Mouse (Mus musculus): ENCODE measurements at regions not wholly inside any gene's neighbourhood (a gene's known extent, or its start where the extent isn't known, plus 50 kb on each side); places are given as distances from the start of the nearest gene placed in this dataset.

DNA sequence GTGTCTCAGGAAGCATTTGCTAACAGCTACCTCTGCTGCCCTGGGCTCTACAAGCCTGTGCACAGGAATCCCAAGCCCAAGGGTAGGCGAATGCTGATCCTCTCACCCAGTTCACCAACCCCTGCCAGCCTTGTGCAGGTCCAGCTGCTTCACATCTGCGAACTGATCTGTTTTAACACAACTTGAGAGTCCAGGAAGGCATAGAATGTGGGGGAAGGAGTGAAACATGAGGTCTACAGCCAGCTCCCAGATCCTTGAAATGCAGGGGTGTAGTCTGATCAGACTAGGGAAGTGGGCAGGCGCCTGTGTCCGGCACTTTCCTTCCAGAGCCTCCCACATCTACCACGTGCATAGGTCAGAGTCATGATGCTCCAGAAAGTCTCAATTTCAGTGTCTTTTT lies 181.3 kb downstream of the Suds3 start:
- no peak for ATAC-seq (ENCODE audit: insufficient number of reproducible peaks, insufficient read depth, low FRiP score, low read depth)
- Histone ChIP-seq H3K27me3 (ENCODE audit: control insufficient read depth, insufficient read depth, low read length) (no peaks in the 10 kb centered on the region), H3K4me3 (ENCODE audit: low read depth, low read length) (no peak overlapping the region), H3K4me2 (replicated peaks; ENCODE audit: low read depth, low read length) (no peak overlapping the region), H3K9me3 (ENCODE audit: control insufficient read depth, low read depth, low read length) (no peaks in the 10 kb centered on the region), H3K27ac (ENCODE audit: low read length) (no peak overlapping the region), H3K4me1 (ENCODE audit: control insufficient read depth, insufficient read depth, low read length) (no peaks in the 10 kb centered on the region), H3K9ac (replicated peaks; ENCODE audit: low read depth, low read length) (no peak overlapping the region), H3K36me3 (ENCODE audit: control insufficient read depth, insufficient read depth, low read length) (no peaks in the 10 kb centered on the region)
- 63% methylated on average over 5 of the region's 5 CpGs for WGBS

DNA sequence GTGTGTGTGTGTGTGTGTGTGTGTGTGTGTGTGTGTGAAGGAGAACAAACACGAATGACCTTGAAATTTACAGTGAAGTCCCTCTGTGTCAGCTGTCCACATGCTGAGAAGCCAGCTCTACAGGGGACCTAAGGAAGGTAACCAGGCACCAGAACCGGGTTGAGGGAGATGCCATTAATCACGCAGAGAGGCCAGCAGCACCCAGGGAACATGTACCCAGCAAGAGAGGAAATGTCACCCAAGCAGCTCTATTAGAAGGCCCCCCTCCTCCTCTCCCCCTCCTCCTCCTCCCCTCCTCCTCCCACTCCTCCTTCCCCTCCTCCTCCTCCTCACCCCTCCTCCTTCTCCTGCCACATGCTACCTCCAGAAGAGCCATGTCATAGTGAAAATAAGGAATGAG lies 181.8 kb downstream of the Suds3 start:
- Histone ChIP-seq H3K4me3 (ENCODE audit: low read depth, low read length) (no peak overlapping the region), H3K9ac (replicated peaks; ENCODE audit: low read depth, low read length) (no peak overlapping the region), H3K9me3 (ENCODE audit: control insufficient read depth, low read depth, low read length) (no peaks in the 10 kb centered on the region), H3K27me3 (ENCODE audit: control insufficient read depth, insufficient read depth, low read length) (no peaks in the 10 kb centered on the region), H3K4me2 (replicated peaks; ENCODE audit: low read depth, low read length) (no peak overlapping the region), H3K36me3 (ENCODE audit: control insufficient read depth, insufficient read depth, low read length) (no peaks in the 10 kb centered on the region), H3K27ac (ENCODE audit: low read length) (no peak overlapping the region), H3K4me1 (ENCODE audit: control insufficient read depth, insufficient read depth, low read length) (no peaks in the 10 kb centered on the region)
- 30% methylated on average over 3 of the region's 3 CpGs for WGBS
- ATAC-seq (ENCODE audit: insufficient number of reproducible peaks, insufficient read depth, low FRiP score, low read depth) = no peak

DNA sequence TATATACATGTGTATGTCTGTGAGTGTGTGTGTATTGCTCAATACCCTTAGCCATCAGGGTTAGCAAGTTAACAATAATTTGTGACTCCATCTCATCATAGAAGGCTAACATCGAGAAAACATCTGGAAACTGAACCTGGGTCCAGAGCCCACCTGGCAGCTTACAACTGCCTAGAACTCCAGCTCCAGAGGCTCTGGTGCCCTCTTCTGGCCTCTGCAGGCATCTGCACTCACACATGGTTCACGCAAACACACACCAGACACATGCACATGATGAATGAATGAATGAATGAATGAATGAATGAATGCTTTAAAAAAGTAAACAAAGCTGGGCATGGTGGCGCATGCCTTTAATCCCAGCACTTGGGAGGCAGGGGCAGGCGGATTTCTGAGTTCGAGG lies 182.8 kb downstream of the Suds3 start:
- Histone ChIP-seq H3K4me3 (ENCODE audit: low read depth, low read length) (no peak overlapping the region), H3K9ac (replicated peaks; ENCODE audit: low read depth, low read length) (no peak overlapping the region), H3K36me3 (ENCODE audit: control insufficient read depth, insufficient read depth, low read length) (no peaks in the 10 kb centered on the region), H3K27me3 (ENCODE audit: control insufficient read depth, insufficient read depth, low read length) (no peaks in the 10 kb centered on the region), H3K4me1 (ENCODE audit: control insufficient read depth, insufficient read depth, low read length) (no peaks in the 10 kb centered on the region), H3K27ac (ENCODE audit: low read length) (no peak overlapping the region), H3K9me3 (ENCODE audit: control insufficient read depth, low read depth, low read length) (no peaks in the 10 kb centered on the region), H3K4me2 (replicated peaks; ENCODE audit: low read depth, low read length) (no peak overlapping the region)
- ATAC-seq (ENCODE audit: insufficient number of reproducible peaks, insufficient read depth, low FRiP score, low read depth) = no peak
- 89% methylated on average over 5 of the region's 5 CpGs for WGBS

DNA sequence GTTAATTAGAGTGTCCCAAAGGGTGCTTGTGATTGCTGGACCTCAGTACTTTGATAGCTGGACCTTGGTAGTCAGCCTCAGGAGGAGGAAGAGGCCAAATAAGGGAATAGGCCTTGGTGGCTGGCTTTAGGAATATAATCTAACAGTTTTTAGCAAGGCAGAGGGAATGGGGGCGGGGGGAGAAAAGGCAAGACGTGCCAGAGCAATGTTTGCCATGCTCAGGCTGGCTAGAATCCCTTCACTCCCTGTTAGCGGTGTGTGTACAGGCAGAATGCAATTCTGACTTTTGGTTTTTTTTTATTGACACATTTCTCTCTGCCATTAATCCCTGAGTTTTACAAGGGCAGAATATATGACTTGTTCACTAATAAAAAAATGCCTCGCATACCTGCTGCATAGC lies 192.2 kb downstream of the Suds3 start:
- Histone ChIP-seq H3K36me3 (ENCODE audit: control insufficient read depth, insufficient read depth, low read length) (no peaks in the 10 kb centered on the region), H3K9me3 (ENCODE audit: control insufficient read depth, low read depth, low read length) (no peaks in the 10 kb centered on the region), H3K4me1 (ENCODE audit: control insufficient read depth, insufficient read depth, low read length) (no peaks in the 10 kb centered on the region), H3K27ac (ENCODE audit: low read length) (no peak overlapping the region), H3K27me3 (ENCODE audit: control insufficient read depth, insufficient read depth, low read length) (no peaks in the 10 kb centered on the region), H3K4me2 (replicated peaks; ENCODE audit: low read depth, low read length) (no peak overlapping the region), H3K4me3 (ENCODE audit: low read depth, low read length) (no peak overlapping the region), H3K9ac (replicated peaks; ENCODE audit: low read depth, low read length) (no peak overlapping the region)
- whole genome bisulfite sequencing = 68% methylated on average over 4 of the region's 4 CpGs
- no peak for ATAC-seq (ENCODE audit: insufficient number of reproducible peaks, insufficient read depth, low FRiP score, low read depth)

DNA sequence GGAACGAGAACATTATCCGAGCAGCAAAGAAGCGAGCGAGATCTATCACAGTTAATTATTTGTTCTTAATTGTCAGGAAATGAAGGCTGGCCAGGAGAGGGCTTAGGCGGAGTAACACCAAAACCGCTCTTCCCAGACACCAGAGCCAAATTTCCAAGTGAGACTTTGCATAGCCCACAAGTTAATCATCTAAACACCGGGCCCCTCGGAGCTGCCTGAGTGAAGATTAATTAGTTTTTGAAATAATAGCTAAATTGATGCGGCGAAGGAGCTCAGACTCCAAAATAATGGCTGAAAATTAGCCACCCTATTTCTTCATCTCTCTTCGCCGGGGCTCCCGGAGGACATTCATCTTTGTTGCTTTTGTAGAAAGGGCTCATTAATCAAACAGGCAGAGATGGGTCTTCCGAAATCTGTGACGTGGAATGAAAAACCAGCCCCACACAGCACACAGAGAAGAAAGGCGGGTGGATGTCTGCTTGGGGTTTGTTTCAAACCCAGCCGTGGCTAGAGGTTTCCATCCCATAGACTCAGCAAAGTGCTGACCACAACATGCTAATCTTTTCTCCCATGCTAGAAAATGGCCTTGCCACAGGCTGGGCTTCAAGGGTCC lies 193.7 kb downstream of the Suds3 start:
- no peak overlapping the region for H3K4me2 ChIP-seq (replicated peaks; ENCODE audit: low read depth, low read length)
- no peaks in the 10 kb centered on the region for H3K9me3 ChIP-seq (ENCODE audit: control insufficient read depth, low read depth, low read length)
- H3K27ac ChIP-seq (ENCODE audit: low read length) = no peak overlapping the region
- H3K36me3 ChIP-seq (ENCODE audit: control insufficient read depth, insufficient read depth, low read length) = no peaks in the 10 kb centered on the region
- no peaks in the 10 kb centered on the region for H3K27me3 ChIP-seq (ENCODE audit: control insufficient read depth, insufficient read depth, low read length)
- no peak for ATAC-seq (ENCODE audit: insufficient number of reproducible peaks, insufficient read depth, low FRiP score, low read depth)
- H3K4me3 ChIP-seq (ENCODE audit: low read depth, low read length) = no peak overlapping the region
- H3K9ac ChIP-seq (replicated peaks; ENCODE audit: low read depth, low read length) = no peak overlapping the region
- 43% methylated on average over 17 of the region's 17 CpGs for WGBS
- no peaks in the 10 kb centered on the region for H3K4me1 ChIP-seq (ENCODE audit: control insufficient read depth, insufficient read depth, low read length)

DNA sequence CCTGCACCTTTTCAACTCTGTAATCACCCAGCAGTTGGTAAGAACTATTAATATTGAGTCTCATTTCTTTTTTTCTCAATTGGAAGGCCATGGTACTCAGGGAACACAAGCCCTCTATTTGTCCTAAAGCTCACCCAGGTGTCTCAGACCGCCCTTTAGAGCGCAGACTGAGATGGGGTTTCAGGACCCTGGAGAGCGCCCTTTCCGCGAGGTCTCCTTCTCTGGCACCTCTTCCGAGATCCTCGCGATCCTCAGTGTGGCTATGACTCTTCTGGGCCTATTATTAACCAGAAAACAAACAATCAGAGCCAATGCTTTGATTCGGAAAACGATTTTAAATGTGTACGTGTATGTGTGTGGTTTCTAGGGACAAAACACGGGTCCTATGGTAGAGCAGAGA lies 201.0 kb downstream of the Suds3 start:
- H3K36me3 ChIP-seq (ENCODE audit: control insufficient read depth, insufficient read depth, low read length) = no peaks in the 10 kb centered on the region
- no peak overlapping the region for H3K4me3 ChIP-seq (ENCODE audit: low read depth, low read length)
- ATAC-seq (ENCODE audit: insufficient number of reproducible peaks, insufficient read depth, low FRiP score, low read depth) = no peak
- H3K27ac ChIP-seq (ENCODE audit: low read length) = no peak overlapping the region
- no peaks in the 10 kb centered on the region for H3K4me1 ChIP-seq (ENCODE audit: control insufficient read depth, insufficient read depth, low read length)
- H3K9ac ChIP-seq (replicated peaks; ENCODE audit: low read depth, low read length) = no peak overlapping the region
- 36% methylated on average over 12 of the region's 12 CpGs for WGBS
- H3K9me3 ChIP-seq (ENCODE audit: control insufficient read depth, low read depth, low read length) = no peaks in the 10 kb centered on the region
- no peaks in the 10 kb centered on the region for H3K27me3 ChIP-seq (ENCODE audit: control insufficient read depth, insufficient read depth, low read length)
- no peak overlapping the region for H3K4me2 ChIP-seq (replicated peaks; ENCODE audit: low read depth, low read length)

DNA sequence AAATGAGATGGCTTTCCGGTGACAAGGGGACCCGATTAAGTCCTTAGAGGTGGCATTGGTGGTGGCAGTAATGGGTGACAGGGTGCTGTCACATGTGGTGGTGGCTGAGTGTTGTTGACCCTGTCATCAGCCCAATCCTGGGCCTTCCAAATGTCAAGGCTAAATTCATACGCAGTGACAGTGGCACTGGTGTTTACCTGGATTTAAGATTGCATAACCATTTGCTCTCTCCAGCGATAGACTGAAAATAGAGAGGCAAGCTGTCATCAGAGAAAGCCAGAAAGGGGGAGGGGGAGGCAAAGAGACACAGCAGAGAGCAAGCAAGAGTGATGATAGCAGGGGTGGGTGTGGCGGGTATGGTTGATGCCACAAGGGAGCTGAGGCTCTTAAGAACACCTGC lies 215.1 kb downstream of the Suds3 start:
- H3K27ac ChIP-seq (ENCODE audit: low read length) = no peak overlapping the region

DNA sequence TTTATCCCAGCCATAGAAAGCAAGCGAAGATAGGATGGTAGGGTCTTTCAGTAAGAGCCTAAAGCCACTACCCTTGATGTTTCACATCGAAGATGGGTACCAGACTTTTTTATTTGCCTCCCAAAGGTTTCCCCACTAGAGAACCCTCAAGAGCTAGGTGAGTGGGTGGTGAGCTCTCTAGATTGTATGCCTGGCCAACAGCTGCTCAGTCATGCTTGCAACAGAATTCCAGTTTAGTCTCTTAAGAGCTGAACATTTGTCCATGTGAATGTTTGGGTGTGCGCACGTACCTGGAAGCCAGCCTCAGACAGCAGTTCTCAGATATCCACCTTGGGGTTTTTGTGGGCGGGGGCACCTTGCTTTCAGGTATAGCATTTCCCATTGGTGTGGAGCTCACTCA lies 218.5 kb downstream of the Suds3 start:
- no peak overlapping the region for H3K4me2 ChIP-seq (replicated peaks; ENCODE audit: low read depth, low read length)
- H3K36me3 ChIP-seq (ENCODE audit: control insufficient read depth, insufficient read depth, low read length) = no peaks in the 10 kb centered on the region
- no peak overlapping the region for H3K27ac ChIP-seq (ENCODE audit: low read length)
- H3K9me3 ChIP-seq (ENCODE audit: control insufficient read depth, low read depth, low read length) = no peaks in the 10 kb centered on the region
- WGBS = 89% methylated on average over 5 of the region's 5 CpGs
- H3K4me1 ChIP-seq (ENCODE audit: control insufficient read depth, insufficient read depth, low read length) = no peaks in the 10 kb centered on the region
- no peak overlapping the region for H3K9ac ChIP-seq (replicated peaks; ENCODE audit: low read depth, low read length)
- no peaks in the 10 kb centered on the region for H3K27me3 ChIP-seq (ENCODE audit: control insufficient read depth, insufficient read depth, low read length)
- ATAC-seq (ENCODE audit: insufficient number of reproducible peaks, insufficient read depth, low FRiP score, low read depth) = no peak
- no peak overlapping the region for H3K4me3 ChIP-seq (ENCODE audit: low read depth, low read length)

More for the DNA sequence above, 215.1 kb downstream of the Suds3 start:
- WGBS = 88% methylated on average over 5 of the region's 5 CpGs
- Histone ChIP-seq H3K36me3 (ENCODE audit: control insufficient read depth, insufficient read depth, low read length) (no peaks in the 10 kb centered on the region), H3K27me3 (ENCODE audit: control insufficient read depth, insufficient read depth, low read length) (no peaks in the 10 kb centered on the region), H3K9me3 (ENCODE audit: control insufficient read depth, low read depth, low read length) (no peaks in the 10 kb centered on the region), H3K9ac (replicated peaks; ENCODE audit: low read depth, low read length) (no peak overlapping the region), H3K4me3 (ENCODE audit: low read depth, low read length) (no peak overlapping the region), H3K4me2 (replicated peaks; ENCODE audit: low read depth, low read length) (no peak overlapping the region), H3K4me1 (ENCODE audit: control insufficient read depth, insufficient read depth, low read length) (no peaks in the 10 kb centered on the region)
- ATAC-seq (ENCODE audit: insufficient number of reproducible peaks, insufficient read depth, low FRiP score, low read depth) = no peak

DNA sequence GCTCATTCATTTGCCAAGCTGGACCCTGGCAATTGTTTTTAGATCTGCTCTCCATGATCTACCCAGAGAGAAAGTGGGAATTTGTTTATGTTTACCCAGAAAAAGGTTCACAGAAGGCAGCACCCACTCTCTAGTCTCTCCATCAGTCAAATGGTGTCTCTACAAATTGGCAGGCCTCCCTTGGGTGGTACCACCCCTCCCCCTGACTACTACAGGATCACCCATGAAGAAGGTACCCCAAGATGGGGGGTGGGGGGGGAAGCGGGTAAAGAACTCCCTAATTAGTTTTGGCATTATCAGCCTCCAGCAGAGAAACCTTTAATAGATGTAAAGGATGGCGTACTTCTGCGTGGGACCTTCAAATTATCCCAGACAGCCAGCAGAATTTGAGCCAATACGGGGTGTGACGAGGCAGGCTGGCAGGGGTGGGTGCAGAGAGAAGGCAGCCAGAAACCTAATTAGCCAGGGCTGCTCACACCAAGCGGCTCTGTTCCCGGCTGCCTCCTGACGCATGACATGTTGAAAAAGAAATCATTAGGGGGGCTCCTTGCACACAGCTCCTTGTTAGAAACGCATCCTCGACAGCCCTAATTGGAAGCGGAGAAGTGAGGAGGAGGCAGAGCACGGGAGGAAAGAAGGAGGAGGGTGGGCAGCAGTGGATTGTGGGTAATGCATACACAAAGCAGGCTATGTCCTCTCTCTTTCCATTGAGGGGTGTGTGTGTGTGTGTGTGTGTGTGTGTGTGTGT lies 220.7 kb downstream of the Suds3 start:
- Histone ChIP-seq H3K36me3 (ENCODE audit: control insufficient read depth, insufficient read depth, low read length) (no peaks in the 10 kb centered on the region), H3K4me2 (replicated peaks; ENCODE audit: low read depth, low read length) (no peak overlapping the region)

More for the DNA sequence above, 220.7 kb downstream of the Suds3 start:
- Histone ChIP-seq H3K4me1 (ENCODE audit: control insufficient read depth, insufficient read depth, low read length) (no peaks in the 10 kb centered on the region), H3K4me3 (ENCODE audit: low read depth, low read length) (no peak overlapping the region), H3K27ac (ENCODE audit: low read length) (no peak overlapping the region), H3K9ac (replicated peaks; ENCODE audit: low read depth, low read length) (no peak overlapping the region), H3K9me3 (ENCODE audit: control insufficient read depth, low read depth, low read length) (no peaks in the 10 kb centered on the region), H3K27me3 (ENCODE audit: control insufficient read depth, insufficient read depth, low read length) (no peaks in the 10 kb centered on the region)
- 68% methylated on average over 12 of the region's 12 CpGs for WGBS
- ATAC-seq (ENCODE audit: insufficient number of reproducible peaks, insufficient read depth, low FRiP score, low read depth) = no peak

Data from stomach, embryonic 14.5 days (tissue).